Mouse (Mus musculus): Measurements from ENCODE around the gene Nav1. TPM values are rescaled to one million over a fixed set of nuclear protein-coding genes. Genes with fewer than 3 reads are reported as not detected.
A peak's percentile ranks its signal among the peaks of the same experiment; 100 is the strongest.
"Not testable (repeated sequence)": the region's sequence is repeated elsewhere in the genome, so short reads cannot be mapped to it uniquely, and the experiment has no call there.

The Nav1 gene
- polyA plus RNA-seq, 1 experiment from 2014 or later, result 34.9 TPM

GRCm38 (mm10) chr1:135484503-135485051 is 122.5 kb downstream of the Nav1 start:
- H3K9me3 ChIP-seq; H3K27me3 ChIP-seq; H3K9ac ChIP-seq; H3K27ac ChIP-seq (replicated peaks); H3K4me2 ChIP-seq; ATAC-seq (ENCODE audit: low read depth); H3K4me3 ChIP-seq; H3K4me1 ChIP-seq (replicated peaks): not testable (repeated sequence)
- peaks cover 14% of the 10 kb centered on the region for H3K36me3 ChIP-seq
- 73% methylated on average over 8 of the region's 9 CpGs for WGBS

- ATAC-seq (ENCODE audit: low read depth), result no peak
- no peak overlapping the region for H3K4me2 ChIP-seq
- no peak overlapping the region for H3K4me3 ChIP-seq
- no peak overlapping the region for H3K9ac ChIP-seq
- 0 out of 2 replicates have a peak, but pooled peaks cover 3% of the 10 kb centered on the region for H3K9me3 ChIP-seq
- no peak overlapping the region for H3K27ac ChIP-seq (replicated peaks)
- H3K27me3 ChIP-seq, result no peaks in the 10 kb centered on the region
- WGBS, result 95% methylated on average over 6 of the region's 6 CpGs
- no peaks in the 10 kb centered on the region for H3K4me1 ChIP-seq (replicated peaks)
- H3K36me3 ChIP-seq, result peaks cover 14% of the 10 kb centered on the region
Measured at GRCm38 (mm10) chr1:135483971-135484370, 123.1 kb downstream of the Nav1 start.

DNA sequence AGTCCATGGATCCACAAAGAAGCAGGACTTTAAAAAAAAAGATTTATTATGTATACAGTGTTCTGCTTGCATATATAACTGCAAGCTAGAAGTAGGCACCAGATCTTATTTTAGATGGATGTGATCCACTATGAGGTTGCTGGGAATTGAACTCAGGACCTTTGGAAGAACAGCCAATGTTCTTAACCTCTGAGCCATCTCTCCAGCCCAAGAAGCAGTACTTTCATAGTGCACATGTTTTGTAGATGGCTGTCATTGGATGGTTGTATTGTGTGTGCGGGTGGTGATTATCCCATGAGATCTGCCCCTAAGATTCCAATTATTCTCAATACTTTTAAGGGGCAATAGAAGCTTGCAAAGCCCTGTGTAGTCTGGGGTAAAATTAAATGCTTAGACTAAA is 124.4 kb downstream of the Nav1 start:
- ATAC-seq (ENCODE audit: low read depth), result no peak
- H3K36me3 ChIP-seq, result peaks cover 10% of the 10 kb centered on the region
- H3K9ac ChIP-seq, result no peak overlapping the region
- 97% methylated on average over 1 of the region's 1 CpGs for WGBS
- H3K27me3 ChIP-seq, result no peaks in the 10 kb centered on the region
- no peak overlapping the region for H3K4me3 ChIP-seq
- no peak overlapping the region for H3K27ac ChIP-seq (replicated peaks)
- no peaks in the 10 kb centered on the region for H3K4me1 ChIP-seq (replicated peaks)
- no peak overlapping the region for H3K4me2 ChIP-seq
- 0 out of 2 replicates have a peak, but pooled peaks cover 3% of the 10 kb centered on the region for H3K9me3 ChIP-seq

DNA sequence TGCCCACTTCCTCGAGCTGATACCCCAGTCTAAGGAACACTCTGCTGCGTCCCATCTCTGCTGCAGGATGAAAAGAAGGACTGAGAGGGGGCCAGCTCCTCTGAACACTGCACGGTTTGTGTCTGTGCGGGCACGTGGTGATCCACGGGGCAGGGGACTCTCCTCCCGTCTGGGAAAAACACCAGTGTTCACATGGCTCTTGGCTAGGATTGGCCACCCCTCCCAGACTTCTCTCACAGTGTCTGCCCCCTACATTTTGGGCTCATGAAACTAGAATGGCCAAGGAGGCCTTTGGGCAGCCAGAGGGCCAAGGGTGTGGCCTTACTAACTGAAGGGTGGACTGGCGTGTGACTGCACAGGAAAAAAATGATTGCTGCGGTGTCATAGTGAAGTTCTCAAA is 125.4 kb downstream of the Nav1 start:
- ATAC-seq (ENCODE audit: low read depth), result no peak
- H3K4me3 ChIP-seq, result no peak overlapping the region
- 87% methylated on average over 9 of the region's 9 CpGs for WGBS
- 0 out of 2 replicates have a peak, but pooled peaks cover 3% of the 10 kb centered on the region for H3K9me3 ChIP-seq
- no peak overlapping the region for H3K9ac ChIP-seq
- H3K27me3 ChIP-seq, result no peaks in the 10 kb centered on the region
- H3K4me2 ChIP-seq, result no peak overlapping the region
- no peak overlapping the region for H3K27ac ChIP-seq (replicated peaks)
- H3K4me1 ChIP-seq (replicated peaks), result no peaks in the 10 kb centered on the region
- H3K36me3 ChIP-seq, result peaks cover 10% of the 10 kb centered on the region

GRCm38 (mm10) chr1:135480815-135481214 is 126.3 kb downstream of the Nav1 start:
- no peak overlapping the region for H3K4me2 ChIP-seq
- 83% methylated on average over 3 of the region's 3 CpGs for WGBS
- no peaks in the 10 kb centered on the region; the same call in 1 of the 2 replicates for H3K4me1 ChIP-seq (replicated peaks)
- H3K27ac ChIP-seq (replicated peaks), result no peak overlapping the region
- 0 out of 2 replicates have a peak, but pooled peaks cover 3% of the 10 kb centered on the region for H3K9me3 ChIP-seq
- H3K9ac ChIP-seq, result no peak overlapping the region
- ATAC-seq (ENCODE audit: low read depth), result no peak
- H3K36me3 ChIP-seq, result peaks cover 10% of the 10 kb centered on the region
- no peak overlapping the region for H3K4me3 ChIP-seq
- H3K27me3 ChIP-seq, result no peaks in the 10 kb centered on the region

- 89% methylated on average over 7 of the region's 7 CpGs for WGBS
- Histone ChIP-seq H3K4me2 (no peak overlapping the region), H3K27ac (replicated peaks) (peak overlapping the region; percentile 1; the same call in 1 of the 2 replicates), H3K36me3 (peaks cover 26% of the 10 kb centered on the region), H3K9ac (0 out of 2 replicates have a peak overlapping the region, but pooled peaks have one; percentile 4), H3K4me3 (no peak overlapping the region), H3K4me1 (replicated peaks) (peaks cover 7% of the 10 kb centered on the region; the same call in 1 of the 2 replicates), H3K27me3 (no peaks in the 10 kb centered on the region), H3K9me3 (no peaks in the 10 kb centered on the region)
- ATAC-seq (ENCODE audit: low read depth), result no peak
Measured at GRCm38 (mm10) chr1:135475571-135475895, 131.6 kb downstream of the Nav1 start.

DNA sequence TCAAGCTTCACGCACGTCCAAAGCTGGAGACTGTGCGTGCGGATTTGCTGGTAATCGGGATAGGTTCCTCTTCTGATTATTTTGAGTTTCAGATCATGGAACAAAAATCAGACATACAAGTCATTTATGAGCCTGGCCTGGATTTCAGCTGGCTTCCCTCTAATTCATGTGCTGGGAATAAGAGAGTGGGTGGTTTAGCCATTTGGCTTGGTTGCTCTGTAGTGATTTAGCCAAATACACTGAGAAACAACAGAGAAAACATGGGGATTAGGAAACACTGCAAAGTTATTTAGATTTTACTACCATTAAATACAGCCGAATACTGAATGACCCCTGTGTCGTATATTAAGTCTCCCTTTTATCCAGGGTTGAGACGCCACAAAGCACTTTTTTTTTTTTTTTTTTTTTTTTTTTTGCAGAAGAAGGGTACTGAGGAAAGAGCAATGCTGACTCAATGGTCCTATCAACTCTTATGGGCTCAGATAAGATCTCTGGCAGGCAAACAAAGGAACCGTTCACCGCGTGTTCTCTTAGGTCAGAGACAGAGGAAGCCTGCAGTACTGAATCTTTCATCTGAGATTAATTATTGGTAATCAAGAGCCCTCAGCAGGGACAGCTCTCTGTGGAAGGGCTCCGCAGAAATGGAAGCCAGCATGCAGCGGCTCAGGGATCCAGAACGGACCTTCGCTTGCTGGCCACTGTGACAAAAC is 132.1 kb downstream of the Nav1 start:
- 0 out of 2 replicates have a peak overlapping the region, but pooled peaks have one; percentile 4 for H3K9ac ChIP-seq

GRCm38 (mm10) chr1:135472536-135472935 is 134.6 kb downstream of the Nav1 start:
- no peaks in the 10 kb centered on the region for H3K27me3 ChIP-seq
- no peaks in the 10 kb centered on the region for H3K9me3 ChIP-seq
- no peak overlapping the region for H3K4me2 ChIP-seq
- 82% methylated on average over 5 of the region's 5 CpGs for WGBS
- ATAC-seq (ENCODE audit: low read depth), result no peak
- peaks cover 7% of the 10 kb centered on the region; the same call in 1 of the 2 replicates for H3K4me1 ChIP-seq (replicated peaks)
- no peak overlapping the region for H3K27ac ChIP-seq (replicated peaks)
- H3K9ac ChIP-seq, result no peak overlapping the region
- H3K4me3 ChIP-seq, result no peak overlapping the region
- H3K36me3 ChIP-seq, result peaks cover 56% of the 10 kb centered on the region

More for the DNA sequence above, 132.1 kb downstream of the Nav1 start:
- no peaks in the 10 kb centered on the region for H3K9me3 ChIP-seq
- H3K4me1 ChIP-seq (replicated peaks), result peaks cover 7% of the 10 kb centered on the region; the same call in 1 of the 2 replicates
- ATAC-seq (ENCODE audit: low read depth), result no peak
- no peak overlapping the region for H3K4me3 ChIP-seq
- peak overlapping the region; percentile 1; the same call in 1 of the 2 replicates for H3K27ac ChIP-seq (replicated peaks)
- no peaks in the 10 kb centered on the region for H3K27me3 ChIP-seq
- peaks cover 31% of the 10 kb centered on the region for H3K36me3 ChIP-seq
- WGBS, result 54% methylated on average over 15 of the region's 15 CpGs
- no peak overlapping the region for H3K4me2 ChIP-seq

DNA sequence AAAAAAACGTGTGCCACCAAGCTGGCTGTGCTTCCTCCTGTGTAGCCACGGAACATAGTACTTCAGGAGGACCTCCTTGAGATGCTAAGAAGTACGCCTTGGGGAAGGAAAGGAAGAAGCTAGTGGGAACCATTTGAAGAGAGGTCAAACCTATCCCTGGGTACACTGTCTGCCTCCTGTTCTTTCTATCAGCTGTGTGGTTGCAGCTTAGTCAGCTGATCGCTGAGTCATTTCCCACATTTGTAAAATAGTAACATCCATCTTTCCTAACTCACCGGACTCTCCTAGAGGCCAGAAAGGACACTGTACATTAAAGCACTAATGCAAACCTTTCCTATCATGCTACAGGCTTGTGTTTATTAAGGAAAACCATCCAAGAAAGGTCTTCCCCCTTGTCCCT is 135.4 kb downstream of the Nav1 start:
- peaks cover 7% of the 10 kb centered on the region; the same call in 1 of the 2 replicates for H3K4me1 ChIP-seq (replicated peaks)
- H3K27me3 ChIP-seq, result no peaks in the 10 kb centered on the region
- no peak overlapping the region for H3K9ac ChIP-seq
- no peak for ATAC-seq (ENCODE audit: low read depth)
- WGBS, result 86% methylated on average over 5 of the region's 5 CpGs
- H3K9me3 ChIP-seq, result no peaks in the 10 kb centered on the region
- no peak overlapping the region for H3K4me3 ChIP-seq
- peaks cover 64% of the 10 kb centered on the region for H3K36me3 ChIP-seq
- no peak overlapping the region for H3K27ac ChIP-seq (replicated peaks)
- H3K4me2 ChIP-seq, result no peak overlapping the region

DNA sequence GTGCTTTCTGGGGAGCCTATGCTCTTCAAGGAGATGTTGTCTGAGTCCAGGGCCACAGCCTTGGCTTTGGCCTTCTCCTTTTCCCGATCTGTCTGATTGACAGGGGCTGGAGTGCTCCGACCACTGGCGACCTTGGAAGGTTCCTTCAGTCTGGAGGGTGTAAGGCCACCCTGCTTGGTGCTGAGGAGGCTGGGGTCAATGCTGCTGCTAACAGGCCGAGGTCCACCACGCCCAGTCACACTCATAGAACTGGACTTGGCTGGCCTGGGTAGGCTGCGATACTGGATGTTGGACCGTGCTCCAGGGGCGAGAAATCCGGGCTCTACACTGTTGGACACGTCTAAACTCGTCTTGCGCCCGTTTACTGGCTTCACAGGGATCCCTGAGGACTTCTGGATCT is 136.5 kb downstream of the Nav1 start:
- Histone ChIP-seq H3K4me1 (replicated peaks) (peaks cover 4% of the 10 kb centered on the region; the same call in 1 of the 2 replicates), H3K36me3 (peaks cover 76% of the 10 kb centered on the region), H3K4me3 (no peak overlapping the region), H3K9ac (no peak overlapping the region), H3K27me3 (no peaks in the 10 kb centered on the region), H3K4me2 (no peak overlapping the region), H3K9me3 (no peaks in the 10 kb centered on the region), H3K27ac (replicated peaks) (no peak overlapping the region)
- ATAC-seq (ENCODE audit: low read depth), result no peak
- 92% methylated on average over 13 of the region's 13 CpGs for WGBS

DNA sequence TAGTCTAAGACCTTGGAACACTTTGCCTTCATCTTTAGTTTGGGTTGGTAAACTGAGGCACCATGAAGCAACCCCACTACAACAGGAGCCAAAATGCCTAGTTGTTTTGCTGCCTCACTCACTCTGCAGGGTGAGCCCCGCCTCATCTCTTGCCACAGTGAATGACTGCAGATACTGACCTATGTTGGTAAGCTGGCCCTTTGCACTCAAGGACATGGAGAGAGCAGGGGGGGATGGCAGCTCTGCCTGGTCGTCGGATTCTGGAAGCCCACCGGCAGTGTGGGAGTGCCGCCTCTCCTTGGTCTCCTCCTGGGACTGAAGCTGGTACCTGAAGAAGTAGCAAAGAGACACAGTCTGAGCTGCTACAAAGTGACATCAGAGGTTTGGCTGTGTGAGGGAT is 139.6 kb downstream of the Nav1 start:
- peaks cover 99% of the 10 kb centered on the region for H3K36me3 ChIP-seq
- WGBS, result 96% methylated on average over 5 of the region's 5 CpGs
- H3K4me1 ChIP-seq (replicated peaks), result no peaks in the 10 kb centered on the region
- no peaks in the 10 kb centered on the region for H3K9me3 ChIP-seq
- H3K9ac ChIP-seq, result no peak overlapping the region
- no peak overlapping the region for H3K4me3 ChIP-seq
- H3K27ac ChIP-seq (replicated peaks), result no peak overlapping the region
- H3K27me3 ChIP-seq, result no peaks in the 10 kb centered on the region
- H3K4me2 ChIP-seq, result no peak overlapping the region
- ATAC-seq (ENCODE audit: low read depth), result no peak

GRCm38 (mm10) chr1:135466935-135467334 is 140.2 kb downstream of the Nav1 start:
- Histone ChIP-seq H3K27me3 (no peaks in the 10 kb centered on the region), H3K9me3 (no peaks in the 10 kb centered on the region), H3K27ac (replicated peaks) (no peak overlapping the region), H3K4me2 (no peak overlapping the region), H3K9ac (no peak overlapping the region), H3K4me1 (replicated peaks) (no peaks in the 10 kb centered on the region), H3K4me3 (no peak overlapping the region), H3K36me3 (peaks cover 99% of the 10 kb centered on the region)
- 82% methylated on average over 3 of the region's 3 CpGs for WGBS
- no peak for ATAC-seq (ENCODE audit: low read depth)

Measured in neural tube, embryonic 13.5 days (tissue).